Mouse (Mus musculus) cerebellum, postnatal 14 days (tissue): ENCODE measurements at regions not wholly inside any gene's neighbourhood (a gene's known extent, or its start where the extent isn't known, plus 50 kb on each side); places are given as distances from the start of the nearest gene placed in this dataset.

Experiments
- DNase-seq, 2 experiments: peaks; one replicate each; pipeline ENCODE4 v3.0.0; 2021; ENCODE audit warnings: mixed read lengths in 2 of 2

DNA sequence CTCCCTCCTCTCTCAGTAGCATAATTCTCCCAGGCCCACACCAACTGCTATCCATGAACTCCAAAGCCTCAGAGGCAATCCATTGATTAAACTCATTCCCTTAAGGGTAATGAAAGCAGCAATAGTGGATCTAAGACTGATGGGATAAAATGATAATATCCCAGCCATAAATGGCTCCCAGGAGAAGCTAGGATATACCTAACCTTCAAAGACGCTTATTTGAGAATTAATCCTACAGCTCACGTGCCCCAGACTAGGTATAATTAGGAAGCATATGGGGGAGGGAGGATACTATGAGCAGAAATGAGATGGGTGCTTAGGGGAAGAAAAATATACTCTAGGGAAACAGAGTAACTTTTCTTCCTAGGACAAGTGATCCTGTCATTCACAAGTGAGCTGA, 52.8 kb upstream of the Rnf32 start:
- DNase-seq: no peak

DNA sequence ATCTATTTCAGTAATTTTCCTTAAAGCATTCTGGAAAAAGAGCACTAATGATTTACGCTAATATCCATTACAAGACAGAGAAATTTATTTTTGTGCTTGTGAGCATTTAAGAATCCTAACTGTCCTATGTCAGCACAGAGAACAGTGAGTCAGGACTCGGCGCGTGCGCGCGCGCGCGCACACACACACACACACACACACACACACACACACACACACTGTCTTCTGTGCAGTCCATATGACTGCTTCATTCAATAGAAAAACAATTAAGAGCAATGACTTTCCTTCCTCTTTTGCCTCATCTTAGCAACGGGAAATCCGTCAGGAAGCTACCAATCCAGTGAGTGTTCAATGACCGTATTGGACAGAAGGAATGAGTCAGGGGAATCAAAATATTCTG, 53.3 kb upstream of the Rnf32 start:
- no peak for DNase-seq

DNA sequence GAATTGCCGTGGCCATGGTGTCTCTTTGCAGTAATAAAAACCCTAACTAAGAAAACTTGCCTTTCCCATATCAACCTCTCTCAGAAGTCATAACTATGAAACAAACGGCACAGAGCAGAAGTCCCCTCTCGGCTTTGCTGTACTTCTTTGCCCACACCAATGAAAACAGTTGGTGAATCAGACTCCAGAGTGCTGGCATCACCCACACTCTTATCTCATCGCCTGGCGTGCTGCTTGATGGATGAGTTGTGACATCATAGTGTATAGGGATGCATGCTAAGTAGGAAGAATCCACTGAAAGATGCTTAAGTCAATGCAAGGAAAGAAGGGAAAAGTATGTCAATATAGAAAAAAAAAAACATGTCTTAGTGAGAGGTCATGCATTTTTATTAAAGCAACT, 58.3 kb upstream of the Rnf32 start:
- DNase-seq: no peak

DNA sequence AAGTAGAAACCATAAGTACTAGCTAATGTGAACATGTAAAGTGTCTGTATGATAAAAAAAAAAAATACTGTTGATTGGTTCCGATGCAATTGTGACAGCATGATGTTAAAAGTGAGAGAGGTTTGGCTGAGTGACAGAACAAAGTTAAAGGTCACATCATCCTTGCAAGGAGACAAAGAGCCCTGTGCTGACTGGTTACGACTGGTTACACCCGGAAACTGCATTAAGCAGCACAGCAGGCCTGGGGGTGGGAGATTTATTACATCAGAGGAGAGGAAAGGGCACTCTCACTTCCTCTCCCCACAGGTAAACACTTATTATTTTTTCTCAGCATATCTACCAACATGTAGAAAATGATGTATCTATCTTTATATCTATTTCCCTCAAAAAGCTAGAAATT, 63.5 kb upstream of the Rnf32 start:
- DNase-seq: no peak

DNA sequence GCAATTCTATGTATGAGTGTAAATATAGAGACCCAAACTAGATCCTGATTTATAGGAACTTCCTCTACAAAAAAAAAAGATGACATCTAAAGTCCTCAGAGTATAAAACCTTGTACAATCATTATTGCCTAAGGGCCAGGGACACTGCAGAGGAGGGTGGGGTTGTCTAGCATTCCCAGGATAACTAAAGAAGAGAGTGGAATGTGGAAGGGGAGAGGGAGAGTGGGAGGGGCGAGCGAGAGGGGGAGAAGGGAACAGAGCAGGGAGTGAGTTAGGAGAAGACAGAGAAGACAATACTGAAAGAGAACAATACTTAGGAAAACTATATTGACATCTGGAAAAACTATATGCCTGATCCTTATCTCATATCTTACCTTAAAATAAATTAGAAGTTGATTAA, 64.0 kb upstream of the Rnf32 start:
- no peak for DNase-seq

DNA sequence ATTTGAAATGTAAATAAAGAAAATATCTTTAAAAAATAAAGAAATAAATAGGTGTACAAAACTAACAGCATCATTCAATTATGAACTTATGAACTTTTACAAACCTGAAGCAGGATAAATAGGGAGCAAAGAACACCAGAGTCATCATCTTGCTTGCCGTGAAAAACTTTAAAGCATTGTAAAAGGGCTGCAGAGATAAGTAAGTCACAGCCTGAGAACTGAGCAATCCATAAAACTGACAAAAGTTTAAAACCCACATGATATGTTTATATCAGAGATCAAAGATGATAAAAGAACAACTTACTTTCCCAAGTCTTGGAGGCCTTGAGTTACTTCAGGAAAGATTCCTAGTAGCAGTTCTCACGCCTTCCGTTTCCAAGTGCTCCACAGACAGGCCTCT, 66.1 kb upstream of the Rnf32 start:
- DNase-seq: no peak

DNA sequence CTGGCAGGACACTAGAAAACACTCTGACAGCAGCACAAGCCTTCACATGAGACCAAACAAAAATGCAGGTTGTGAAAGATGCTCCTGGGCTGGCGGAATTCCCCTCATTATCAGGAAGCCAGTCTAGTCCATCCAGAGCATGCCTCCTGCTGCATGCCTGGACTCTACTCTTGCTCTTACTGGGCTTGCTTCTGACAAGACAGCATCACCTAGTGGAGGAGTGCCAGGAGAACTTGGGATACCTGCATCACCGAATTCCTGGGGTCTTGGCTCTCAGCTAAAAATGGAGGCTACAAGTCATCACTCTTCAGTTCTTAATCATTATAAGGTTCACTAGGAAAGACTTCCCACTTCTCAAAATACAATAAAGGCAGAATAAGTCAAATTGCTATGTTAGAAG, 78.8 kb upstream of the Rnf32 start:
- no peak for DNase-seq

DNA sequence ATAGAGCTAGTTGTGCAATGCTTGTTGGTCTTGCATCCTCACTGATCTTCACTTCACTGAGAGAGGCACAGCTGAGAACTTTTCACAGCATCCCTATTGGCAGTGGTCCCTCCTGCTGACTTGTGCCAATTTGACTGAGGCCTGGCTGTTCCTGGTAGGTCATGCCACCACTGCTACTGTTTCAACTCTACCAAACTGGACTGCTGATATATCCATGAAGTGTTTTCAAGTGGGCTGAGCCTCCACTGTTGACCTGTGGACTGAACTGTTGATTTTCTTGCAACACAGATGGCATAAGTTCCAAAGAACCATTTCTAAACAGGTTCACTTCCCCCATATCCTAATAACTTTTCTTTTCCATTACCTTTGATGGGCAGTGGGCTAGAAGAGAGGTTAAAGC, 83.3 kb upstream of the Rnf32 start:
- DNase-seq: no peak

DNA sequence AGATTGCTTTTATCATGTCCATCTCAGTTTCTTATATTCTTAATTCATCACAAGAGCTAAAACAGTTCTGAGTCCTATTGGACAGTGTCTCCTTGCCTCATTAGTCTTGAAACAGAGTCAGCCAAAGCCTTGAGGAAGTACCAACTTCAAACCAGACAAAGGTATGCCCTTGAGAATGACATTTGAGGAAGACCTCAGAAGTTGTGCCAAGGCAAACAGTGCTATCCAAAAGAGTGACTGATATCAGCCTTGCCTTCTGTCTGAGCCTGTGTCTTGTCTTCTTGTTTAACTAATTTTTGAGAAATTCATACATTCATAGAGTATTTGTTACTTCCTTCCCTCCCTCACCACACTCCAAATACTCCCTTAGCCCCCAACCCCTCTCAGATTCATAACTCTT, 88.5 kb upstream of the Rnf32 start:
- no peak for DNase-seq

DNA sequence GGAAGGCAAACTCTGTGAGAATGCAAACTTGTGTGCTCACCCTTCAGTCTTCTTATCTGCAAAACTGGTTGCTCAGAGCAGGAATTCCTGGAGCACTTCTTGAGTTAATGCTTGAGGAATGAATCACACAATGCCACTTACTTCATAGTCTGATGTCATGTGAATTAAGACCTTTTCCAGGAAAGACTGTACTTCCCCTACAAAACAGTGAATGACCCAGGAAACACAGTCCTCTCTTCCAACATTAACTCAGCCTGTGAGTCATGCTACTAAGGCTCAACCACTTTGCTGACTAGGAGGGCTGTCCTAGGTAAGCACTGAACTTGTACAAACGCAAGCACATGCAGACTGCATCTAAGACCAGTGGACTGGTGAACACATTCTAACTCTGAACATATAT, 112.5 kb upstream of the Rnf32 start:
- DNase-seq: no peak

DNA sequence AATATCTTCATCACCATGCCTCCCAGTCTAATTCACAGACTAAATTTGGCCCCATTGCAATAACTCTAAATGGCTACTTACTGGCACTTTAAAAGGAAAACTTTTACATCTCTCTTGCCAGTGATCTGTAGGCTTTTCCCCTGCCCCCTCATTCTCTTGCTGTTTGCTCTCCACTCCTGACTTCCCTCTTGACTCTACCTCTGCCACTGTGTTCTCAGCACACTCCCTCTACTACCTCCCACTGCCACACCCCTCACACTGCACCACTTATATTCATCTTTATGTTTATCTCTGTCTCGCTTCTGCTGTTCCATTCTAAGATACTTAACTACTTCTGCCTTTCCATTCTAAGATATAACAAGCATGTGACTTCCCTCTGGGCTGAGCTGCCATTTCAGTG, 141.4 kb upstream of the Rnf32 start:
- DNase-seq: no peak

DNA sequence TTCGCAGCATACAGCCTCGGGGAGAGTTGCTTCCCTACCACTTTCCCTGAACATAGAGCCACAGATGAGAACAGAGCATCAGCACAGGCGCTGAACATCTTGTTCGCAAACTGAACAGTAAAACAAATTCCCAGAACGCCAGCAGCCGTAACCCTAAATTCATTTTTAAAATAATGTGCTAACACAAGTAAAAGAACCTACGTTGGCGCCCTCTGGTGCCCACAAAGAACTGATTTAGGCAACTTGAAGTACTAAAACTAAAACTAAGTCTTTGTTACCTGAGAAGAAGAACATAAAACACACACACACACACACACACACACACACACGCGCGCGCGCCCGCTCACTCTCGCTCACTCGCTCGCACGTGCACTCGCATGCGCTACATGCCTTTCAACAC, 159.2 kb upstream of the Rnf32 start:
- peak; percentile 53 to 62 for DNase-seq

DNA sequence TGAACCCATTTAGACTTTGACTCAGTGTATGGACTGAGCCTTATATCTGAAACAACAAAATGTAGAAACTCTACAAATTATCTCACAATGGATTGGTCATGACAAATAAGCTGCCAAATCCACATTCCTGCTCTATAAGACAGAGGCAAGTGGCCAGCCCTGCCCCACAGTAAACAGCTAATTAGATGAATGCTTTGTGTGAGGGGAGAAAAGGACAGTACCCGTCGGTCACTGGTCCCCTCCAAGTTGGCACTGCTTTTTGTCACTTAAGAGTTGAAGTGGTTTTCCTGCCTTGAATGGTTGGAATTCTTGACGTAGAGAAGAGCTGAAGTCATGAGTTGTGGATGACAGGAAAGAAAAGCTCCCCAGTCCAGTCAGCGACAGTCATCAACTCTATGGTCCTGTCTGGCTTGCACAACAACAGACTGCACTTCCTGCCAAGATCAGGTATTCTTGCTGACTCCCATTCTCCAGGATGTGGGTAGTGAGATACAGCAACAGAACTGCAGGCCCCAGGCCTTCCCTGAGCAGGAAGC, 162.3 kb upstream of the Rnf32 start:
- no peak for DNase-seq

DNA sequence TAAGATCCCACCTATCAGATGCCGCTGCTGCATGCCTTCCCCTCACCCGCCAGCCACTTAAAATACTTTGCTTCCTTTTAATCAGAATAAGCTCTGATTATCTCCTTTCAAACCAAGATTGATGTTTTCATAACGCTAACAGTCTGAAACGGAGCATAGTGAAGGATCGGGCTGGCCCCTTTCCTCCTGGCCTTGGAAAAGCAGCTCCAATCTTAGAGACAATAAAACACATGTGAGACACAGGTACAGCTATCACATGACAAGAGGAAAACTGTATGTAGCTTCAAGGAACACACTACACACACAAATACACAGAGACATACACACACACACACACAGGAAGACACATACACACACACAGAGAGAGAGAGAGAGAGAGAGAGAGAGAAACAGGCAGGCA, 165.3 kb upstream of the Rnf32 start:
- no peak for DNase-seq

DNA sequence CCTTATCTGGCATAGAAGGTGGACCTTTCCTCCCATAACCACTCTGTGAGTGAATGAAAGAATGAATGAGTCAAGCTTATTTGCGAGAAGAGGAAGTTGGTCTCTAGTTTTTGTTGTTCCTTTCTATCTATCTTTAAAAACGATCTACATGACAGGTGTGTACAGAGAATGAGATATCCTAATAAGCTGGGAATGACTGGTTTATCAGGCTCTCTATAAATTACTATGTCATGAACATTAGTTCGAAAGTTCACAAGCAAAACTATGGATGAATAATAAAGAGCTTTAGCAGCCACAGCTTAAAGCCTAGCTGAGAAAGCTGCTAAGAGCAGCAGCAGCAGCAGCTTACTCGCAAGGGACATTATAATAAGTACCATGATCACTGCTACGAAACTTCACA, 165.8 kb upstream of the Rnf32 start:
- no peak for DNase-seq

DNA sequence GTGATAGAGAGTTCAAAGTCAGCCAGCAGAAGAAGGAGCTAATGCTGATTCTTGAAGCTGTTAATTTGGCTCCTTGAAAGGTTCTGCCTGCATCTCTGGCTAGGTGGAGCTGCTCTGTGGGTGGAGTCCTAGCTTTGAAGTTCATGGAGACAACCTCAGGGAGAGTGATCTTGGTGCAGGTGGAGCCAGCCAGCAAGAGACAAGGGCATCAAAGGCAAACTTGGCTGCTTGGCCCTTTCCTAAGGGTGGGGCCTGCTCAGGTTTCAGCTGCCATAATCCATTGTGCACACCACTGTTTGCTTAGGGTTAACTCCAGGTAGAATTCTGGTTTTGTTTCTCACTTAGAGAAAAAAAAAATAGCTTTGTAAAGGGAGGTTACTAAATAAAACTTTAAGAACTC, 170.7 kb upstream of the Rnf32 start:
- no peak for DNase-seq

DNA sequence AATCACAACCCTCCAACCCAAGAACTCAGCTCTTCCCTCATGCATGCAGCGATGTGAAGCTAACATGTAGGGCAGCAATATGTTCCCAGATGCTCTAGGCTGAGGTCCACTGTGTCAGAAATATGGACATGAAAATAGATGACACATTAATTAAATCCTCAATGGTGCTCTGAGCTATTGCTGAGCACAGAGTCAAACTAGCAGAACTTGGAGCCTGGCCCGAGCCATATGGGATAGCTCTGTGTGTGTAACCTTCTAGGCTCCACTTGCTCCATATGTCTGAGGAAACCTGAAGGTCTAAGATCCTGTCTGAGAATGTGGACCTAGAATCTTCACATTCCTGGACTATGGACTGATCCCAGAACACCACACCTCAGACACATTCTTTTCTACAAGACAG, 203.0 kb upstream of the Rnf32 start:
- peak; percentile 51 to 54 for DNase-seq

DNA sequence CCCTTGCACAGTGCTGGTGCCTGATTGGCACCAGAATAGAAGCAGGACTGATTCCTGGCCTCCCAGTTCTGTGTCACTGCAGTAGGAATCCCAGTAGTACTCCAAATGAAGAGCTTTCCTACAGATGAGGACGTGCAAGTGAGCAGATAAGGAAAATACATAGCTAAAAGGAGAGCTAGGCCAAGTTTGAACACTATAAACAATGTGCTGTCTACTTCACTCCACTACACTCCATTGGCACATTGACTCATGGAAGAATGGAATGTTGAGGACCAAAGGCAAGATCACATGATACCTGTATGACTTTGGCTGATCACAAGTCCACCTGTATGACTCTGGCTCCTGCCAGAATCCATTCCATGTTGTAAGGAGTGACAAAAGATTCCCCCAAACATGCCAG, 215.9 kb upstream of the Rnf32 start:
- no peak for DNase-seq

DNA sequence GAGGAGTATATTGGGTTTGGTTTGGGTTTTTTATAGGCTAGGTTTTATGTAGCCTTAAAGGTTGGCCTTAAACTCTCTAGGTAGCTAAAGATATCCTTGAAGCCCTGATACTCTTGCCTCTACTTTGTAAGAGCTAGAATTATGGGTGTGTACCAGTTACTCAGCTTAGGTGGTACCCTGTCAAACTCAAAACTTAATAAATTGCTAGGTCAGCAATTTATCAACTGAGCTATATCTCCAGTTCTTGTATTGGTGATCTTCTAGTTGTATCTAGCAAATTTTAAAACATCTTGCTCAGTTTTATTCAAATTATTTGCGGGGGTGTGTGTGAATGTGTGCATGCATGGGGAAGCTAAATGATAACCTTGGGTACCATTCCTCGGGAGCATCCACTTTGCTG, 225.4 kb upstream of the Rnf32 start:
- no peak for DNase-seq

DNA sequence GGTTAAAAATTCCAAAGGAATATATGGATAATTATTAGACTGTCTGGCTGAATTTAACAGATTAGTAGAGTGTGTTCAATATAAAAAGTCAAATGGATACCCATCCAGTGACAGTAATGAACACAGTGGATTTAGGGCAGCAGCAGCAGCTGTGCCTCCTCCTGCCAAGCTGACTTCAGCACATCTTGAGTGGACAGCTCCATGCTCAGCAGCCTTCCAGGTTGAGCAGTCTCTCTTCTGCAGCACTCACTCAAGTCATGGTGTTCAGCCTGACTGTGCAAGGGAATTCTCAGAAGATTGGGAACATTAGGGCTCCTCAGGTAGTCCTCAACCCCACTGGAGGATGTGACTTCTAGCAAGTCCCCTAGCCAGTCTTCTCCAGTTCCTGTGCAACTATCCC, 240.8 kb upstream of the Rnf32 start:
- DNase-seq: no peak

DNA sequence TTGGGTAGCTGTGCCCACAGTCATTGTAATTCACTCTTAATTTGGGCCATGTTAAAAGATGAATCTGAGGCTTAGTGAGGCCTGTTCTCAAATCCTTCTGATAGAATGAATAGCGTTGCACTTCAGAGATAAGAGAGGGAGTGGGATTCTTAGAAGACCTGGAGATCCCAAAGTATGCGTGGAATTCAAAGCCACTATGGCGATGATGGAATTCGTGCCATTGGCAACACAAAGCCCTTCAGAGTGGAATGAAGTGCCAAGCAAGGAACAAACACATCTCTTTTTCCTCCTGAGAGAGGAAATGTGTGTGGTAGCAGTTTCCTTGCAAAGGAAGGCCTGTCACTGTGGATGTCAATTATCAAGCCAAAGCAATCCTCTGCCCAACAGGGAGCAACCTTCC, 248.3 kb upstream of the Rnf32 start:
- DNase-seq: no peak

DNA sequence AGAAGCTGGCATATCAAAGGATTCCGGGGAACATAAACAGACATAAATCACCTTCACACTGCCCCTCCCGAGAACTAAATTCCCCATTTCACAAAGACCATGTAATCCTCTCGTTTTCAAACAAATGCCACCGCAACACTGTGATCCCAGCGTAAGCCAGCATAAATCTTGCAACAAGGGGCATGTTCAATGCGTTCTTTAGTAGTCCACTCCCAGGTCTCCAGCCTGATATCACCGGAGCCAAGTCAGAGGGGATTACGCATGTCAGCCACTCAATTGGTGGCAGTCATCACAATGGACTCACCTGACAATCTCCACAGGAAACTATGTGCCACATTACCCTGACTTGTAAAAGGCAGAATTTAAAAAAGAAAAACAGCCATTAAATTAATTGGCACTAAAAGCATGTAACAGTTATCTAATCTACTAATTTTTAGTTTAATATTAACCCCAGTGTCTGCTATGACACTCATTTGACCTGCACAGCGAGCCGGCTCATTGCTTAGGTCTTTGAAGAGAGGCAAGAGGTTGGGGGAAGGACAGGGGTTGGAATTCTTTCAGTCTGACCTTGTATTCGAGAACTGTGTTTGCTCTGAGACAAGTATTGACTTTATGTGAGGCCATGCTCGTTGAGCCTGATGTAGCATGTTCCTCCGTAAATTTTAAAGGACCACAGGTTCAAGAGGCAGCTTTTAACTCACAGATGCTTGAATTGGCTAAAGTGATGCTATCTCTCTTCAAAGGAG, 252.0 kb upstream of the Rnf32 start:
- DNase-seq: no peak

DNA sequence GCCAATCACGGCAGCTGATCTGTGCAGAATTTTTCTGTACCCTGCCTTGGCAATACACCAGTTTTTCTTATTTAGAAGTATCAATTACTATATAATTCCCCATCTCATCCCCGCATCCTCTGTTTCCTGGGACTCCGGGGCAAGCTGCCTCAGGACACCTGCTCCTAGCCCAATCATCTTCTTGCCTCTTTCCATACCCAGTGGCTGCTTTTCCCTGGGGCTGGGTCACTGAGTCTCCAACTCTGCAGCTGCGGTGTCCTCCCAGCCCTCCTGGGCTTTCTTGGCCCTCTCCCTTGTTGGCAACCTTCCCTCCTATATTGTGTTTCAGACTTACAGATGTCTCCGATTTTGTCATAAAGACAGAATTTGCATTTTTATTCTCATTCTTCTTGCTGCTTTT, 254.8 kb upstream of the Rnf32 start:
- no peak for DNase-seq

DNA sequence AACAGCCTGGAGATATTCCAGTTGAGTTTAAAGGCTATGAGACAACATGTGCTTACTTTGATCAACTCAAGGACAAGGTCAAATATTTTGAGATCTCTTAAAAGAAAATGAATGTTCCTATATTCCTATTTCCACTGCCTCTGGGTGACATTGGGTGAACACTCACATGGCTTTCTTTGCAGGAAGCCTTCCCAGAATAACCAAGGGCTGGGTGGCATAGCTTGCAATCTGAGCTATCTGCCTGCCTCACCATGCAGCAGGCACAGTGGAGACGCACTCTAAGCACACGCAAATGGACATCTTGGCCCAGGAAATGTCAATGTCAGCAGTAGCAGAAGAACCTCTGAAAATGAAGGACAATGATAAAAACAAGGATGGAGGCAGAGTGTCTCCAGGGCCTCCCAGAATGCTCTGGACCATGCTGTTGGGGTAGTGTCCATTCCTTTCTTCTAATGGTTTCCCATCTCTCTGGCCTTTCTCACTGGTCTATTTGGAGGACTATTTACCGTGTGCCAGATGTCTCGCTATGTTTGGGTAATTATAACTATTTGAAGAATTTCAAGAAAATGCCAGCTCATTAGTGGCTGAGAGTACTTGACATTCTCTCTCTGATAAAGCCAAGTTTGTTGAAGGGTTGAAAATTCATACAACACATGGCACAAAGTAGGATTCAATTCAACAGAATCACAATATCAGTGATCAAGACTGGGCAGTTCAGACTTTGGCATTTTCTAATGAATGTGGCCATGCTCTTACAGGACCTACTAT, 276.3 kb upstream of the Rnf32 start:
- DNase-seq: no peak

DNA sequence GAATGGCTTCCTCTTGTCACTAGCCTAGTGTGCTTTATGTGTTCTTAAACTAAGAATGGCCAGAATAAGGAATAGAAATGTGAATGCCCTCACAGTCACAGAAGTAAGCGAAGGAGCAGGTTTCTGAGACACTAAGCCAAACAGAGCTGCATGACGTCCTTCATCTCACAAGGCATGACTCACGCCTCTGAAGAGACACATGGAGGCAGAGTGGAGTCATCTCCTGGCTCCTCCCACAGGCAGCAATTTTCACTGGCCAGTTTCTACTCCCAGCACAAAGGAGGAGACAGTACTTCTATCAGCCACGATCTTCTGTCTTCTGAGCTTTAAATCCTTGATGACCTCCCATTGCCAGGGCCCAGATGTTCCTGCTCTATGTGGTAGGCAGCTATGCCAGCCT, 291.3 kb upstream of the Rnf32 start:
- no peak for DNase-seq
